Mouse (Mus musculus): ENCODE data around the gene Igfbpl1.

GRCm38 (mm10) chr4:45770638-45771033 lies 56.1 kb downstream of the Igfbpl1 start:
- no peak for TF ChIP-seq POLR2A (IDR thresholded peaks at IDR 0.05; ENCODE audit: low read depth, low read length)
- TF ChIP-seq CTCF (IDR thresholded peaks at IDR 0.05; ENCODE audit: extremely low read depth, insufficient read length, insufficient replicate concordance, low read depth, low read length) = no peak

Data from small intestine, adult 2 months (tissue).